Mouse (Mus musculus): ENCODE data around the gene Stap2.
A peak's percentile ranks its signal among the peaks of the same experiment; 100 is the strongest.

- TF ChIP-seq SRF (IDR thresholded peaks at IDR 0.05; ENCODE audit: control insufficient read depth, insufficient read length, low read depth) = no peak
- TF ChIP-seq TCF12 (IDR thresholded peaks at IDR 0.05; ENCODE audit: insufficient read depth, poor library complexity, severe bottlenecking) = no peak
- TF ChIP-seq POLR2A (IDR thresholded peaks at IDR 0.05; ENCODE audit: insufficient read length, low read depth) = peak; percentile 52
- no peak for TF ChIP-seq MYOG (IDR thresholded peaks at IDR 0.05; ENCODE audit: control insufficient read depth in 1 of 3, insufficient read depth in 1 of 3, insufficient read length in 2 of 3, low read depth in 2 of 3)
- TF ChIP-seq USF1 (IDR thresholded peaks at IDR 0.05; ENCODE audit: low read depth) = no peak
- no peak for TF ChIP-seq E2F4 (IDR thresholded peaks at IDR 0.05; ENCODE audit: insufficient read depth)
- TF ChIP-seq TCF3 (IDR thresholded peaks at IDR 0.05; ENCODE audit: insufficient read length, low read depth) = no peak
- TF ChIP-seq MYOD1 (IDR thresholded peaks at IDR 0.05; ENCODE audit: control insufficient read depth in 1 of 3, insufficient read length in 2 of 3, low read depth in 2 of 3) = no peak
- no peak for TF ChIP-seq CEBPB (IDR thresholded peaks at IDR 0.05; ENCODE audit: insufficient read depth, poor library complexity, severe bottlenecking)
These were observed 13.2 kb upstream of the Stap2 start for GRCm38 (mm10) chr17:56018347-56019131.
